Mouse (Mus musculus): ENCODE results near the gene Cux2.
A peak's percentile ranks its signal among the peaks of the same experiment; 100 is the strongest.

The Cux2 gene

DNA sequence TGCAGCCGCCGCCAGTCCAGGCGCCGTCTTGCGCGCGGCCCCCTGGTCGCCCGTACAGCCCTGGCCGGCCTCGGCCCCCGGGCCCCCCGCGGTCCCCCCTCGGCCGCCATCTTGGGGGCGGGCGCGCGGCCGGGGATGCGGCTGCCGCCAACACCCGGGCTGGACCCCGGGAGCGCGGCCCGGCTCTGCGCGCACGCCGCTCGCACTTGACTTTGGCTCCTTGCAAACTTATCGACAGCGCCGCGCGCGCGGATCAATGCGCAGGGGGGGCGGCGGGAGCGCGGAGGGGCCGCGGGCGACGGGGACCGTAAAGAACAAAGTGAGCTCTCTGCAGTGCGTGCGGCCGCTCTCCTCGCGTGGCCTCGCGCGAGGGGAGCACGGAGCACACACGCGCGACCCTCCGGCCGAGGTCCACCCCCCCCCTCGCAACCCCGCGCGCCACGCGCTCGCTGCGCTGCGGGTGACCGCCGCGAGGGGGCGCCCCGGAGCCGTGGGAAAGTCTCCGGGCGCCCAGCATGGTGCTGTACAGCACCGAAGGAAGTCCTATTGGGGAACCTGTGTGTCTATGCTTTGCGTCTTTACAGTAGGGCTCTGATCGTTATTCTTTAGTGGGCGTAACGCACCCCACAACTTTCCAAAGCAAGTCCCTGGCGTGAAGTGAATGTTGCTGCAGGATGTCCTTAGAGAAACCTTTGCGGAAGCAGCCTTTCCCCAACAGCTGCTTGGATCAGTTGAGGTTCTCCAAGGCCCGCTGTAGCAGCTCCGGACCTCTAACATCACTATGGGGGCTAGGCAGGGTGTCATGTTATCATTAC lies at the start of gene Cux2:
Cux2 (minus strand) TSS at position 86 of the 815 bp plus-strand sequence.
- peak; percentile 79 for DNase-seq (ENCODE audit: low spot score)

GRCm38 (mm10) chr5:122094439-122094838 lies 44.5 kb upstream of the Cux2 start:
- no peak for DNase-seq (ENCODE audit: low spot score)

- no peak for DNase-seq (ENCODE audit: low spot score)
Measured at GRCm38 (mm10) chr5:122093734-122094133, 43.8 kb upstream of the Cux2 start.

DNA sequence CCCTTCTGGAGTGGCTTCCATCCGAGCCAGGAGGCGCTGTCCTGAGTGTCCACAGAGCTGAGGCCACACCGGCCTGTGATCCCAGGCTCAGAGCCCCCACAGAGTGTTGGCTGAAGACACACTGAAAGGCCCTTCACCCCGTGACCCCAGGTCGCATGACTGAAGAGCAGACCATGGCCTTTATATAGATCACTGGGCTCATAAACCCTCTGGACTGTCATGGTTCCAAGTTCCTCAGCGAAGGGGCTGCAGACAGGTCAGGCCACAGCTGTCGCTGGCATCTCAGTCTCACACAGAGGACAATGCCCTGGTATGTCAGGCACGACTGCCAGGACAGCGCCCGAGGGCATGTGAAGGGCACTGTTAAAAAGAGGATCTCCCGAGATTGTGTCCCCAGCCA lies 42.9 kb upstream of the Cux2 start:
- no peak for DNase-seq (ENCODE audit: low spot score)

DNA sequence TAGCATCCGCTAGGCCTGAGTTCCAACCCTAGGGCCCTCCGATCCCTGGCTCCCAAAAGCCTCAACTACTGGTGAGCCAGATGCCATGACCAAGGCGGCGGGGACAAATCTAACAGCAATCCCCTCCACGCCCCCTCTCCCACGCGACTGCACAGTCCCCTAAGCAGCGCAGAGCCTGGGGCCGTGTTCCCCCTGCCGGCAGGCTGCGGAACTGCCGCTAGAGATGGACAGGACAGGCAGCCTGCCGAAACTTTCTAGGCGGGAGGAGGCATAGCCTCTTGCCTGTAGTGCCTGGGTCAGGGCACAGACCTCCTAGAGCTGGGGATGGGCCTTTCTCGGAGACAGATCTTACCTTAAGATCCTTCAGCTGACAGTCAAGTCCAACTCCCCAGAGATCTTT lies 41.2 kb upstream of the Cux2 start:
- DNase-seq (ENCODE audit: low spot score), result peak; percentile 70

- no peak for DNase-seq (ENCODE audit: low spot score)
Measured at GRCm38 (mm10) chr5:122089664-122090063, 39.8 kb upstream of the Cux2 start.

DNA sequence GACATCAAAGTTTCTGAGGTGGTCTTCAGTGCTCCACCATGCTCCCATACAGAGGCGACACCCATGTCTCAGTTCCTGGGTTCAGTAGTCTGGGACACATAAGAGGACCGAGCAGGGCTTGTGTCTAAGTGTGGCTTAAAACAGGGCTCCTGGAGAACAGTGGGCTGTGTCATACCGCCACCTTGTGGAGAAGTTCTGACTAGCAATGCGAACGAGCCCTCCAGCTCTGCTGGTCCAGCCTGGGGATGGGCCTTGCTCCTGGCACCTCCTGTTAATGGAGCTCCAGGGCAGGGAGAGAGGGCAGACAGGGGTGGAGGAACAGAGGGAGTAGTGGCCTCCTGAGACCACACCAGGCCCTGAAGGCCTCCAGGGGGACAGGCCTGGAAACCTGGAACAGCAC lies 39.0 kb upstream of the Cux2 start:
- peak; percentile 97 for DNase-seq (ENCODE audit: low spot score)

DNA sequence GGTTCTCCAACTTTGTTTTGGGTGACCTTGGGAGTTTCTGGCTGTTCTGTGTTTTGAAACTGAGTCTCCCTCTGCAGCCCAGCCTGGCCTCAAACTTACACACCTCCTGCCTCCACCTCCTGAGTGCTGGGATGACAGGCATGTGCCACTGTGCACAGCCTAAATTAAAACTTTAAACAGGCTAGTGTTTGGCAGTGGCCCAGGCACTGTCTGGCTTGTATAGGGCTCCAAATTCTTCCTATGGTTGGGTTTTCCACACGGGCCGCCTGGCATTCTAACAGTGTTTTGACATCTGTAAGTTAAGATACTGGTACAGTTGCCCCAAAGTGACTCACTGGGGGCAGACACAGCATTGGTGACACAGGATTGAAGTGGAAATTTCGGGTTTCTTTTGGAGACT lies 36.2 kb upstream of the Cux2 start:
- DNase-seq (ENCODE audit: low spot score), result no peak

GRCm38 (mm10) chr5:122085291-122085690 lies 35.4 kb upstream of the Cux2 start:
- no peak for DNase-seq (ENCODE audit: low spot score)

DNA sequence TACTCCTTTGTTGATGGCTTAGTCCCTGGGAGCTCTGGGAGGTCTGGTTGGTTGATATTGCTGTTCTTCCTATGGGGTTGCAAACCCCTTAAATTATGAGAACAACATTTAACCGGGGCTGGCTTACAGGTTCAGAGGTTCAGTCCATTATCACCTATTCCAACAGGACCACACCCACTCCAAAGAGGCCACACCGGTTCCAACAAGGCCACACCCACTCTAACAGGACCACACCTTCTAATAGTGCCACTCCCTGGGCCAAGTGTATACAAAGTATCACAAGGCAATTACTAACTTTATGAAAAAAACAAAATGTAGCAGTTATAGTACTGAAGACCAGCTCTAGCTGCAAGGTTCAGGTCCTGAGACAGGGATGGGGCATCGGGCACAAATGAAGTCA lies 34.6 kb upstream of the Cux2 start:
- DNase-seq (ENCODE audit: low spot score), result no peak

- no peak for DNase-seq (ENCODE audit: low spot score)
Measured at GRCm38 (mm10) chr5:122083282-122083681, 33.4 kb upstream of the Cux2 start.

DNA sequence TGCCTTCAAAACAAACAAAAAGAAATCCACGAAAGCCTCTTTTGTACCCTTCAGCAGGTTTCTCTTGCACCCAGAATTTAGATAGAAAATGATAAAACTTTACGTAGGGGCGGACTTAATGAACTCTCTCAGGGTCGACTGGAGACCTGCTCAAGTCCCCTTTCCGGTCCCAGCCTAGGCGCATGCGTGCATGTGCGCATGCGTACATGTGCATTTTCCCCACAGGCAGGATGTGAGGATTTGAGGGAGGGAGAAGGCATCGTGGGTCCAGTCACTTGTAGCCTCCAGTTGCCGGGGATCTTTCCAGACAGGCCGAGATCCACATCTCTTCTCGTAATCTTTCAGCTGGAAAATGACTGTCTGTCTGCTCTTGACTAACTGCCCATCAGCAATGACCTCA lies 31.6 kb upstream of the Cux2 start:
- no peak for DNase-seq (ENCODE audit: low spot score)

DNA sequence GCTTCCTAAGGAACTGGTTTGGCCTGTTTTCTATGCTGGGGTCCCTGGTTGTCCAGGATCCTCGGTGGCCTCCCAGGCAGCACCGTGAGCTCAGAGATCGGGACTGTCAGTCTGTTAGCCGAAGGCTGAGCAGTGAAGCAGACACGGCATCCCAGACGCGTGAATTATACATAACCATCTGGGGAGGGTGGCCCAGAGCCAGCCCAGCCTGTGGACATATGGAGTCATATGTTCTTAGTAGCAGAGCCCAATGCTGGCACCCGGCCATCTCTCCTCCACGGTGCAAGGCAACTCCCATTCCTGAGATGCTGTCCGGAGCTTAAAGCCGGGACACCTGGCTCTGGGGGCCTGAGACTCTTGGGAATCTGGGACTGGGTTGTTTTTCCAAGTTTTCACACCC lies 31.0 kb upstream of the Cux2 start:
- DNase-seq (ENCODE audit: low spot score), result peak; percentile 36

DNA sequence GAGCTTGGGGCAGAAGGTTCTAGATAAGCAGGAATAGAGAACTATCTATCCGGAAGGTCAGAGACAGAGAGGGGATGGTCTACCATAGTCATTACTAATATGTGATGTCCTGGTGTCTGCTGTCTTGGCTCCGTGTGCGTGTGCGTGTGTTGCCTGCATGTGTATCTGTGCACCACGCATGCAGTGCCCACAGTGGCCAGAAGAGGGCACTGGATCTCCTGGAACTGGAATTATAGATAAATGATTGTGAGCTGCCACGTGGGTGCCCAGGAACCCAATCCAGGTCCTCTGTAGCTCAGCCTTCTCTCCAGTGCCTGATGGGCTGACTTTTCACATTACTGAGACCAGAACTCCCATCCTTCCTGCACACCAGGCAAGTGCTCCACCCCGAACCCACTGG lies 29.9 kb upstream of the Cux2 start:
- DNase-seq (ENCODE audit: low spot score), result peak; percentile 44

- DNase-seq (ENCODE audit: low spot score), result no peak
Measured at GRCm38 (mm10) chr5:122077244-122077643, 27.3 kb upstream of the Cux2 start.

GRCm38 (mm10) chr5:122075736-122076135 lies 25.8 kb upstream of the Cux2 start:
- no peak for DNase-seq (ENCODE audit: low spot score)

- DNase-seq (ENCODE audit: low spot score), result no peak
Measured at GRCm38 (mm10) chr5:122071997-122072396, 22.1 kb upstream of the Cux2 start.

GRCm38 (mm10) chr5:122070963-122071800 lies 21.3 kb upstream of the Cux2 start:
- DNase-seq (ENCODE audit: low spot score), result no peak

GRCm38 (mm10) chr5:122068563-122068962 lies 18.7 kb upstream of the Cux2 start:
- no peak for DNase-seq (ENCODE audit: low spot score)

- no peak for DNase-seq (ENCODE audit: low spot score)
Measured at GRCm38 (mm10) chr5:122063204-122063933, 13.5 kb upstream of the Cux2 start.

DNA sequence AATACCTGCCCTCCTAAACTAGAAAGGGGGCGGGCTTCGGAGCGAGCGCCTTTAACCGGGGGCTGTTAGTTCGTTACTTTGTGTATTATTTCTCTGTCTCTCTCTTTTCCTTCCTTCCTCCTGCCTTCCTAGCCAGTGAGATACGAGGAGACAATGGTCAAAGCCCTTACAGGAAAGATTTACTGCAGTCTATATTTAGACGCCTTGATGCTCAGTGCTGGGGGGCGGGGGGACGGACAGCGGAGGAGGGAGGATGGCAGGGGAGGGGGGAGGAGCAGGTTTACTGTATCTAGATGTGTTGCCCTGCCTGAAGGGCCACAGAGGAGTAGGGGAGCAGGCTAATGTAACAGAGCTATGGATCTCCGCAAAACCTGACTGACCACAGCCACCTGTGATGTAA lies 12.6 kb upstream of the Cux2 start:
- DNase-seq (ENCODE audit: low spot score), result no peak

GRCm38 (mm10) chr5:122060767-122061333 lies 10.9 kb upstream of the Cux2 start:
- DNase-seq (ENCODE audit: low spot score), result peak; percentile 66
